Mouse (Mus musculus) cerebellum, adult 9-11 months (tissue): ENCODE measurements around the gene Tmem110.

Experiments used
- DNase-seq: peaks from one replicate; pipeline ENCODE4 v3.0.0; 2022

Gene Tmem110

DNA sequence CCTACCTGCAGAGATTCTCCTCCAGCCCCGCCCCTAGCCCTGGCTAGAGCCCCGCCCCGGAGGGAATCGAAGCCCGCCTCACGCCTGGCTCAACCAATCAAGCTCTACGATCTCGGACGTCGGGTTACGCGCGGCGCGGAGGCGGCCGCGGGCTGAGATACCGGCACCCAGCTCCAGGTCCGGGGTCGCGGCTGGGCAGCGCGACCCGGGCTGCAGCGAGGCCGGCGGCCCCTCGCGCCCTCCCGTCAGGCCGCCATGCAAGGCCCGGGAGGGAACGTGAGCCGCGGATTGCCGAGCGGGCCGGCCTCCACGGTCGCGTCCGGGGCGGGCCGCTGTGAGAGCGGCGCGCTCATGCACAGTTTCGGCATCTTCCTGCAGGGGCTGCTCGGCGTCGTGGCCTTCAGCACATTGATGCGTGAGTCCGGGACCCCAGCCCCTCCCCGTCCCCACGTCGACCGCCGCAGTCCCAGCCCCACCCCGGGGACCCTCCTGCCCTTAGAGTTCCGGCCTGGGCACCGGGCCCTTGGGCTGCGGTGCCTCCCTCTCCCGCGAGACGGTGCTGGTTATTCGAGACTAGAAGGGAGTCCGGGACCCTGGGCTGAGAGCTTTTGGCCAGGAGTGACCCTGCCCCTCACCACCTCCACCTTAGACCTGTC is at the start of gene Tmem110:
TSS of gene Tmem110 (plus strand) at position 115 of the 656 bp plus-strand sequence.
- peak; percentile 91 for DNase-seq

DNA sequence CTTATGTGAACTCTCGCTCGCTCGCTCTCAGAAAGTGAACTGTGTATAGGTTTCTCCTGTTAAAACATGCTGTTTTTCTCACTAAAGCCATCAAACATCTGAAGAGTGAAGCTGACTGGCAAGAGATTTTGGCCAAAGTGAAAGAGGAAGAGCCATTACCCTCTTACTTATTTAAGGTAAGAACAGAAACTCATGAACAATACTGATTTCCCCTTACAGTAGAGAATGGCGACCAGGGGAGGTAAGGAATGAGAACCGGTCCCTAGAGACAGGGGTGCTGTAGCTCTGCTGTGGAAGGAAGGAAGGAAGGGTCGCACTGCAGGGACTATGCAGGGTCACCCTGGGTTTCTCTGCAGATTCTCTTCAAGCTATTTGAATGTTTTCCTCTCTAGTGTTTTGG is 40.8 kb upstream of the Tmem110 start:
- DNase-seq: no peak

DNA sequence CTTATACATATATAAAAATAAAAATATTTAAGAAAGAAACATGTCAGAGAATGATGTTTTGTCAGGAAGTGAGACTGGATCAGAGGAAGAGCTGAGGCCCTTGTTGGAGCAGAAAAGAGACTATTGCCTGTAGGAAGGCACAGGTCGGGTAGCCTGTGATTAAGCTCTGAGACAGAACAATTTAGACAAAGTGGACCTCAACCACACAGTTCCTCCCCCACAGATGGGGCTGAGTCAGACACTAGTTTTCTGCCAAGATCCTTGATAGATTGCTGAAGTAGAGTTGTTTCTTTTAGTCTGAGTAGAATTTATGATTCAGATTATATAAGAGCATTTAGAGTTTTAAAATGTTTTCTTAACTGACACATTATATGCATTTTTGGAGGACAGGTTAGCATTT is 35.9 kb upstream of the Tmem110 start:
- DNase-seq: no peak

DNA sequence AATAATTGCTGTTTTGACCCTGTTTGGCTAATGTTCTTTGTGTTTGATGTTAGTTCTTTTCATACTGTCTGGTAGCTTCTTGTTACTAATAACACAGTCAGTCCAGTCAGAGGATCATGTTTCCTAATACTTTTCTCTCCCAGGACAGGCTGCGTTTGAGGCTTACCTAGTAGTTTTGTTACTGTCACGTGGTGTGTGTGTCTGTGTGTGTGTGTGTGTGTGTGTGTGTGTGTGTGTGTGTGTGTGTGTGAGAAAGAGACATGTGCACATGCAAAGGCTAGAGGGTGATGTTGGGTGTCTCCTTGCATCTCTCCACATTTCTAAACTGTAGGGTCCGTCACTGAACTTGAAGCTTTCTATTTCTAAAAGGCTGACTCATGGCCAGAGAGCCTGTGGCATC is 32.5 kb upstream of the Tmem110 start:
- no peak for DNase-seq

DNA sequence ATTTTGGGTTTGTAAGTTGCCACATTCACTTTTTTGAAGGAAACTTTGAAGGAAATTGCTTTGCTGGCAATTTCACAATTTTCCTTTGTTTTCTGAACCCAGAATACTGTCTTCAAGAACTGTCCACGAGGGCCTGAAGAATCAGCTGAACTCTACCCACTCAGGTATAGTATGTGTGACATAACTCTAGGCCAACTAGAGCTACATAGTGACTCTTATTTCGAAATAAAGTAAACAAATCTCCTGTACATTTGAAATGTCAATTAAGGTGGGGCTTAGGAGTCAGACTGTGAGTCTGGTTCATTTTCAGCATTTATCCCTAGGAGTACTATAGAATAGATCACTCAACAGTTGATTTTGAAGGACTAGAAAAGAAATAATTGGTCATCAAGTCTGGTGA is 23.6 kb upstream of the Tmem110 start:
- no peak for DNase-seq

DNA sequence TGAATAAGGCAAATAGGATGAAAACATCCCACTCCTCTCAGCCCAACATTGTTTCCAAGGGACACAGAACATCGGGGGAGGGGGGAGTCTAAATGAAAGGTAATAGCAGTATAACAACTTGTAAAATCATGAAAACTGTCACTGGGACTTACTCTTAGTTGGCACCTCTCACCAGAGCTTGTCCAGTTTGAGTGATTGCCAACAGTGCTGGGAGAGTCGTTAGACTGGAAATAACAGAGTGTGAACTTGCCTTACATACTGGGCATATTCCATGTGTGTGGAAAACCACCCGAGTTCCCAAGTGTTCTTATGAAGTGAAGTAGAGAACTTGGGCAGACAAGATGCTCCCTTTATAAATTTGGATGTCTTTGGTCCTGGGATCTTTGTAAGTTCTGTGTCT is 4.3 kb upstream of the Tmem110 start:
- DNase-seq: no peak

DNA sequence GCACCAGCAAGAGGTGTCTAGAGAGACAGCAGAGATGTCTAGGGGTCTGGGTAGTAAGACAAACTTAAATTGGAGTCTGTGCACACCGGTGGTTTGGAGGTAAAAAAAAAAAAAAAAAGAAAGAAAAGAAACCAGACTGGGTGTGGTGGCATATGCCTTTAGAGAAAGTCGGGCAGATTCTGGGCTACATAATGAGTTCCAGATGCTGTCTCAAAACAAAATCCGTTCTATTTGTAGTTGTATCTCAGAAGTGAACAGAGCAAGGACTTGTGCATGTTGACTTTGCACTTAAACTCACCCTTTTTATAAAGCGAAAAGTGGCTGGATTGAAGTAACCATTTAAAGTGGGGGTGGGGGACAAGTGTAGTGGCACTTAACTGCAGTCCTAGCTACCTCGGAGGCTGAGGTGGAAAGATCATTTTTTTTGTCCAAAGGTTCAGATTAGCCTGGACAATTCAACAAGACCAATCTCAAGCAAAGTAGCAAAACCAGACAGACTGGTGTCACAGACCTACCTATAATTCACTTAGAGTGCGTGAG is 864 bp upstream of the Tmem110 start:
- DNase-seq: no peak

DNA sequence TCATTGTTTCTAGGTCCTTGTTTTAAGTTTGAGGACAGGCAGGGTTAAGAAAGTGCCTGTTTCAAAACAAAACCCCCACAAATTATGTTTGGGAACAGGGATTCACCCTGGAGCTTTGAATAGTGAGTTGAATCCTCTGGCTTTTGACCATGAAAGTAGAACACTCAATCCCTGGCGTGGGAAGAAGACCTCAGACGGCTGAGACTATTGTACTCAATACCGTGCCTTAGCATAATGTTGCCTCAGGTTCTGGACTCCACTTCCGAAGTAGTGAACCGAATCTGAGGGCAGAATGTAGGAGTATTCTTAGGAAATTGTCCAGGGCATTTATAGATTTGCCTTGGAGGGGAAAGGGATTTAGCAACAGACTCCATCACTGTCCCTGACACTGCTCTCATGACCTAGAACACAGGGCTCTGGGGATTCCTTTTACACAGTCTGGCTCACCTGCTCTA is 342 bp upstream of the Tmem110 start:
- no peak for DNase-seq

DNA sequence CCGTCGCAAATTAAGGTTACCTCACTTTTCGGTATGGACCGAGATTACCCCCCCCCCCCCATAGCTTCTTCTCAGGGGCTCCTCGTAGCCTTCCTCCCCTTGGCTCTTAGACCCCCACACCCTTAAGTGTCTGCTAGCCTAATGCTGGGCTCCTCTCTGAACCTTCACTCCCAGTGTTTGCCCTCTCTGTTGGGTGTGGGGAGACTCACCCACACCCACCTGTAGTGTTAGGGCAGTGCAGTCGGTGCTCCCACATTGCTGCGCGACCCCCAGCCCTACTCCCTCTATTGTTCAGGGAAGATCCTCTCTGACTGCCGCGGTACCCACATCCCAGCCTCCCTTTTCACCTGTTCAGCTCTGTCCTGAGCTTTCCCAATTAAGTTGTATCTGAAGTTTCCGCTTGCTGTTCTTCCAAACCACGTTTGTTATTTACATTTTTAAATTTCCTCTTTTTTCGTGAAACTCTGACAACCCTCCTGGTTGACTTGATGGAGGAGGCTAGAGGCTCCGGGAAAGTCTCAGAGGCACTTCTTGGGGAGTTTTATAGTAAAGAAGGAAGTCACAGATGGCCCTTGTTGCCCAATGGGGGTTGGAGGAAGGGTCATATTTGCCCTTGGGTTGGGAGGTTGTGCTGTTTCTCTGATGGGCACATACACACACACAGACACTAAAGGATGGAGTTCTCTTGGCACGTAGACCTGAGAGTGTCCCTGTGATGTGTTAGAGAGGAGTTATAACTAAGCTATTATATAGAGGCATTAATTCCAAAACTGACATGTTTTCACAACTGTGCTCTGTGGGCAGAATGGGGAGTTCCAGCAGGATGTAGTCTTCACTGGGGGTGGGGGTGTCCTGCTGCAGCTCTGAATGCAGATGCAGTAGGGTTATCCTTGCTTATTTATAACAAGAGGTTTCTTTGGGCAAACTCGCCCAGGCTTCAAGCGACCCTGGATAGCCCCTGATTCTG is 1.1 kb downstream of the Tmem110 start:
- DNase-seq: peak; percentile 27

DNA sequence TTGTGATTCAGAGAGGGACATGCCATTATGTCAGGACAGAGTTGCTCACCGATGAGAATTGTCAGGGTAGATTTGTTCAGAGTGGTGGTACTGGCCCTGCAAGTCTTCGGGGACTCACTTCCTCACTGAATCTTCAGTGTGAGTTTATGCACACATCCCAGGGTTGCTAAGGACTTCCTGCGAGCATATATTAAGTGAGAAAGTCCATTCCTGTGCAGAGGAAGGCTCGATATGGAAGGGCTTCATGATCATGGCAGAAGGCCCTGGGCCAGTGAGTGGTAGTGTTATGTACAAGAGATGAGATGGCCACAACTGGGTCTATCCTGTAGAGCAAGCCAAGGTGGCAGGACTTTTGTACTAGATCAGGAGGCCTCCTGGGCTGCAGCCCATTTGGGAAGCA is 2.1 kb downstream of the Tmem110 start:
- no peak for DNase-seq

DNA sequence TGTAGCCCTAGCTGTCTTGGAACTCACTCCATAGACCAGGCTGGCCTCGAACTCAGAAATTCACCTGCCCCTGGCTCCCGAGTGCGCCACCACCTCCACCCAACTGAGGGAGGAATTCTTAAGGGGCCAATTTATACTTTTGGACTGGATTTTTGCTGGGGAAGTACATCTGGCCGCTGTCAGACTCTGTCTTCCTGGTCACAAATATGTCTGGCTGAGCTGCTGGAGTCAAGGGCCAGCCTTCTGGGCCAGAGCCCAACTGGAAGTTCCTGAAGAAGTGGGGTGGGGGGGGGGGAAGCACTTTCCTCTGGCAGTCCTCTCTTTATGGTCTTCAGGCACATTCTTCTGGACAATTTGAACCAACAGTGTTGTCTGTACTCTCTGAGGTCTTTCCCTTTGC is 2.7 kb downstream of the Tmem110 start:
- no peak for DNase-seq

DNA sequence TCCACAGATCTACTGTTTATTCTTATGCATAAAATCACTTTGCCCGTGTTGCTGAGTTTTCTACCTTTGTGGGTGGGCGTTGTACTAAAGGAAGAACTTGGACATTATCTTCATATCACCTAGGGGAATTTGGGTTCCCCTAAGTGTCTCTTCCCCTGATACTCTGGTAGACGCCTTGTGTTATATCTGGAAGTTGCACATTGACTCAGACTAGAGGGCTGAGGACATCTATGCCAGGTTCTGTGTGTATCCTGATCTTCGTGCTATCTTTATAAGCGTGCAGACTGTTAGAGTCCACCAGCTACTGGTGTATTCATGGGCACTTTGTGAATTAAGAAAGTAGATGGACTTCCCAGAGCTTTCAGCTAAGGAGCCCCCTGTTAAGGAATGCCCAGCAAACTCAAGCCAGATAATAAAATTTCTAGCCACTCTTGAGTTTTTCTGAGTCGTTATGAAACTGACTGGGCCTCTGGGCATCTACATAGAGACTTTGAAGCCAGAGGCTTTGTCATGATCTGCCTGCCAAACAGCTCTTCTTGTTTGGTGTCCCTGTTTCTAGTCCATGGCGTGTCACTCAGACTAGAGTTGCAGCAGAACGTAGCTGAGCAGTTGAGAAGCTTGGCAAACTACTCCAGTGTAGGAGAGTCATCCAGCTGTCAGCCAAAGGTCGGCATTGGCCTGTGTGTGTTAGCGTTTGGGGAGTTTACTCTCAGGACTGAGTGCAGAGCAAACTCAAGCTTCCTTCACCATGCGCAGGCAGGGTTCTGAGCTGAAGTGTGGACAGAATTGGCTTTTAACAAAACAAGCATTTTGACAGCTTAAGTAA is 3.5 kb downstream of the Tmem110 start:
- DNase-seq: no peak

DNA sequence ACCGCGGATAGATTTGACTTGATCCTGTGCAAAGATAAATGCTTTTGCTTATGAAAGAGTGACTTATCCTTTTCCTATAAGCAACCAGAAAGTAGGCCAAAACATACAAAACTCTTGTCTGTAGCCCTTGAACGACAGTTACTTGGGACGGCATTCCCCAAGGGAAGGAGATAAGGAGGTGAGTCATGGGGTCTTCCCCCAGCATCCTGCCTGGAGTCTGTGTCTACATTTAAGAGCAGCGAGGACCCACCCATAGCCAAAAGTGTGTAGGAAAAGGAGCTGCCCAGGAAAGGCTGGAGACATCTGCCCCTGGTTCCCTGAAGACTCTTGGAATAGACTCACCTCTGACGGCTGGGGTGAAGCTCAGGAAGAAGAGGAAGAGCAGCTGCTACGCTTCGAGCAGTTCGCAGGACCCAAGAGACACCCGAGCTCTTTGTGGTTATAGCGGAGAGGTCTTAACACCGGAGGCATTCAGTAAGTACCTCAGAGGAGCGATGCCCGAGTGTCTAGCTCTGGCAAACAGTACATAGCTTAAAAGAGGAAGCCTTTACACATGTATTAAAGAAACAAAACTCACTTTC is 12.1 kb downstream of the Tmem110 start:
- no peak for DNase-seq

DNA sequence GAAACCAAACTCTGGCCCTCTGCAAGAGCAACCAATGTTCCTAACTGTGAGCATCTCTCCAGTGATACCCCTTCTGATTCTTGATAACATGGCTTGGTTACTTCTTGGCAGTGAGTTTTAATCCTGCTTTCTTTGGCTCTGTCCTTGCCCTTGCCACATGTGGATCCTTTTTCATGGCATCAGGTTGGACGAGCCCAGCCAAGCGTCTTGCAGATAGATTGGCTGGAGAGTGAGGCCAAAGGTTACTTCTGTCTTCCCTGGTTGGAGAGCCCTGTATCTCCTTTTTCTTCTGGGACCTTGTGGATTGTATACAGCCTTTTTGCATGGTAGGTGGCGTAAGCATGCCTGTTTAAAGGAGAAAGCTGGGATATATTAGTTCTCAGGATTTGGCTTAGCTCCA is 18.3 kb downstream of the Tmem110 start:
- no peak for DNase-seq

DNA sequence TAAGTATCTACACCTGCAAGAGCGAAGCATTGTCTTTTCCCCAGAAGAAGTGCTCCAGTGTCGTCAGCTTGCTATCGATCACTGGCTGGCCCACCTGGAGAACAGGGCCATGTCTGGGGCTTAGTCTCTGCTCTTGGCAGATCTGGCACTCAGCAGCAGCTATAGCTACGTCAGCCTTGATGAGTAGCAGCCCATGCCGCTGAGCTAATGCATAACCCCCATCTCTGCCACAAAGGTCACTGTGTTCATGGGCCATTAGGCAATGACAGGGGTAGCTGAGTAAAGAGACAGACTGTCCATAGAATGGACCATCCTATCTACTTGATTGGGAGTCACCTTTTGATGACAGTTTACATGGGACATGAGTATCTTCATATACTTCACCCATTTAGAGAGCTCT is 25.1 kb downstream of the Tmem110 start:
- DNase-seq: no peak

DNA sequence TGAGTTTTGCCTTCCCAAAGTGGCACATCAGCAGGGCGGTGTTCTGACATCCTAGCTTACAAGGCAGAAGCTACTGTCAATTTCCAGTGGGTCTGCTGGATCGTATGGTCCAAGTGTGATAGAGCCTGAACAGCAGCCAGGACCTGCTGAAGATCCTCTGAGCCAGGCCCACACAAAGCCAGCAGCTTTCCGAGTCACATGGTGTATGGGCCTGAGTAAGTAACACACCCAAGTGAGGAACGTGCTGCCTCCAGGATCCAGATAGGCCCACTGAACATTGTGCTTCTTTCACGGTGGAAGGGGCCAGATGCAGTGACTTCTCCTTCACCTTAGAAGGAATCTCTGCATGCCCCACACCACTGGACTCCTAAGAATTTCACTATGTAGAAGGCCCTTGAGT is 26.9 kb downstream of the Tmem110 start:
- DNase-seq: no peak

DNA sequence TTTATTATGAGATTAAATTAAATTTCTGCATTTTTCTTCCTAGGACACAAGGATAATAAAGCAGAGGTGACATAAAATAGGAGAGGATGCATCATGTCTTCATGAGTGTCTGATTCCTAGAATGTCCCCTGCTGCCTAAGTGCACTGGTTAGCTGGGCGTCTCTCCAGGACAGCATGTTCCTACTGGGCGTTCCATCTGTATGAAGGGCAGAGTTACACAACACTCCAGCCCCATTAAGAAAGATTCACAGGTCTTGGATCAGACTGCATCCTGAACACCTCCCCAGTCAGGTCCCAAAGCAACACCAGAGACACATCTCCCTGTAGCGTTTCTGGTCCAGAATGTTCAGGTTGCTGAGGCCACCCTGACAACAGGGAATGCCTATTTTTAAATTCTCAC is 29.9 kb downstream of the Tmem110 start:
- DNase-seq: peak; percentile 75

DNA sequence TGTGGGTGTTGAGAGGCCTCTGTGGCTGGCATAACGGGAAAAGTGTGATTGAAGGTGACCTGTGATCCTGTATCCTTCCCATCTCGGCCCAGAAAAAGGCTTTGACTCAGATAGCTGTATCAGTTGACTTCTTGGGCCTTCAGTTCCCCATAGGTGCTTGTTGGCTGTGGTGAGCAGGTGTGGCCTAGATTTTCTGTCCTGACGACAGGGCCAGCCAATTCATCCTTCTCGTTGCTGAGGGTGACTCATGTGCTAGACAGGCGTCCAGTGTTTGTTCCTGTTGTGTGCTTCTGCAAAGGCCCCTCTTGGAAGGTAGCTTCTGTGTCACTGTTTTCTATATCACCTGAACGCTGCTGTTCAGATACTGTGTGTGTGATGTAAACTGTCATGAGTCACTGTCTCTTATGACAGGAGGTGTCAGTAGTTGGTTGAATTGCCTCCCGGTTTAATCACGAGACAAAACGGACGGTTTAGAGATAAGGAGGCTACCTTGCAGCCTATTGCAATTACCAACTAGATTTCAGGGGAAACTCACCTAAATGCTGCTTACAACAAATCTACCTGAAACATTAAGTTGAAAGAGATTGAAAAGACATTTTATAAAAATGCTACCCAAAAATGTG is 31.6 kb downstream of the Tmem110 start:
- peak; percentile 60 for DNase-seq

DNA sequence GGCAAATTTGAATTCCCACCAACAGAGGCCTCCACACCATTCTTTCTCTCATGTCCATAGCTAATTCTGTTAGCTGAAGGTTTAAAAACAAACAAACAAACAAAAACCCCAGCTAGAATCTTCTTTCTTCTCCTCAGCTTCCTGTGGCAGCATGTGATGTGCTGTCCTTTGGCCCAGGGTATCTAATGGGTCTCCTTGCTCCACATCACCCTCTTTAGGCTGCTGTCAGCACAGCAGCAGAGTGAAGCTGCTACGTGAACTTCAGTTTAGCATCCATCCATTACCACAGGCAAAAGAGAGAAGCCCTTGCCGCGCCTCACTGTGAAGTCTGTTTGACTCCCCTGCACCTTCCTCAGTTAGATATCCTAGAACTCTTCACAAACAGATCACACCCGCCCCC is 32.6 kb downstream of the Tmem110 start:
- no peak for DNase-seq

DNA sequence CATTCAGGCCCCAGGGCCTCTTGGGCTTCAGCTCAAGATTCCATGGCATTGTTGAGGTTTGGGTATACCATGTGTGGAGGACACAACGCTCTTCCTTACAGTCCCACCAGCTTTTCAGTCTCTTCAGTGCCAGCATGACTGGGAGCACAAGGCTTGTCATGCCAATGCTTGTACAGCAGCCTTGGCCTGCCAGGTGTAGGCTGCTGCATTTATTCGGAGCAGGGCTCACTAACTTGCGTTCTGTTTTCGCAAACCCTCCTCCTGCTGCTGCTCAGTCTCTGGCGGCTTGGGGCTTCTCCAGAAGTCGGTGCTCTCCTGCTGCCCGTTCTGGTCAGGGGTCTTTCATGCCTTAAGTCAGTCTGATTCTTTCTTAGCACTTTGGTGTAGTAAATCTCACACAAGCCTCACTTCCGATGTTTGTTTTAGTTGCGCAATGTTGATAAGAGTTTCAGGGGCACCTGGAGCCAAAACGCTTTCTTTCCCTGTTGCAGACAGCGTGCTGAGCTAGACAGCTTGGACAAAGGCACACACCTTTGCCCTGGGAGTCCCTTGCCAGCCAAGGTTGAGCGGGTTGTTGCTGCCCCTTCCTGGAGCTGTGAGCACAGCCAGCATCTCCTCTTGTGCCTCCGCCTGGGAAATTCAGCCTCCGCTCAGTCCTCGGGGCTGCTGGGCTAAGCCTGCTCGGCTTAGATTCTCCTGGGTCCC is 36.2 kb downstream of the Tmem110 start:
- peak; percentile 61 for DNase-seq

DNA sequence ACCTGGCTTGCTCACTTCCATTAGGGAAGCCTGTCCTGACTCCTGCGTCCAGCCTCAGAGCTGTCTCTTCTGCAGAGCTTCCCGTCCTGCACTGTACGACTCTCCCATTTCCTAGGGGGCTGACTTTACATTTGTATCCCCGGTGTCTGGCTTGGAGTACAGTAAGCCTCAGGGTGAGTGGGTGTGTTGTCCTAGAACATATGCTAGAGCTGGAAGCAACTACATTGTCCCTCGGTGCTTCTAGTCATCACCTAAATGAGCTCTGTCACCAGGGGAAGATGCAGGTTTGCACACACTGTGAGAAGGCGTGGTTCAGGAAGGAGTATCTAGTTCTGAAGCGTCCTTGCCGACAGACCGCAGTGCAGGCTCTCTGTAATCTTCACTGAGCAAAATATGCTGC is 37.0 kb downstream of the Tmem110 start:
- DNase-seq: no peak

DNA sequence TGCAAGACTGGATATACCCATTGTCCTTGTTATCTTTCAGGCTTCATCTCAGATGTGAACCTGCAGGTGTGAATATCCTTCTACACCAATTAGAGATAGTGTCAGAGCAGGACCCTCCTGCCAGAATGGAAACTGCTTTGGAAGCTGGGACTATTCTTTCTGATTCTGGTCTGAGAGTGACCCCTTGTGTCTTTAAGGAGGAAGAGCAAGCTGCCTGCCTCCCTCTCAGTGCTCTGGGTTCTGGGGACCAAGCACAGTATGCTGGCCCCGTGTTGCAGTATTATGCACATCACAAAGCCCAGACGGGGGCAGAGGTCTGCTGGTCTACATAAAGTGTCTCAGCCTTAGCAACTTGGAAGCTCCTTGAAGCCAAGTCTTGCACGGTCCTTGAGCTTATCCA is 39.9 kb downstream of the Tmem110 start:
- no peak for DNase-seq
